Mouse (Mus musculus) forebrain, postnatal 0 days (tissue): ENCODE results near the gene Fam163b. TPM values are rescaled to one million over a fixed set of nuclear protein-coding genes. Genes with fewer than 3 reads are reported as not detected.
A peak's percentile ranks its signal among the peaks of the same experiment; 100 is the strongest.

Source experiments
- ATAC-seq: fragments of 200-750 bp; cut with Nextera tagmentation; 2 replicates; pipeline ENCODE4 v1.8.0; 2017; ENCODE audit warnings: mild to moderate bottlenecking, moderate library complexity
- DNase-seq: peaks from one replicate; pipeline ENCODE4 v3.0.0-alpha.2; 2015
- H3K27ac ChIP-seq: fragments of 300-500 bp; sonication (generic); 2 replicates; pipeline ENCODE4 v1.5.1; 2014; ENCODE audit warnings: low read depth, mild to moderate bottlenecking, antibody characterized with exemption, low read length, moderate library complexity, mixed read lengths
- H3K27me3 ChIP-seq: fragments of 300-500 bp; sonication (generic); 2 replicates; pipeline ENCODE4 v1.6.1; 2014; ENCODE audit warnings: mild to moderate bottlenecking, low read length, mixed read lengths; ENCODE audit not compliant: insufficient read depth
- H3K36me3 ChIP-seq: fragments of 300-500 bp; sonication (generic); 2 replicates; pipeline ENCODE4 v1.6.1; 2014; ENCODE audit warnings: mild to moderate bottlenecking, moderate library complexity; ENCODE audit not compliant: insufficient read depth
- H3K4me1 ChIP-seq: fragments of 300-500 bp; sonication (generic); 2 replicates; pipeline ENCODE4 v1.6.1; 2014; ENCODE audit warnings: antibody characterized with exemption; ENCODE audit not compliant: insufficient read depth
- H3K4me2 ChIP-seq: fragments of 300-500 bp; sonication (generic); 2 replicates; pipeline ENCODE4 v1.6.1; 2014; ENCODE audit warnings: low read depth, mild to moderate bottlenecking, moderate library complexity
- H3K4me3 ChIP-seq: fragments of 300-500 bp; sonication (generic); 2 replicates; pipeline ENCODE4 v1.5.1; 2014; ENCODE audit warnings: low read depth, low read length, mixed read lengths
- H3K9ac ChIP-seq: fragments of 300-500 bp; sonication (generic); 2 replicates; pipeline ENCODE4 v1.6.1; 2014; ENCODE audit warnings: mild to moderate bottlenecking
- H3K9me3 ChIP-seq: fragments of 300-500 bp; sonication (generic); 2 replicates; pipeline ENCODE4 v1.6.1; 2016; ENCODE audit warnings: low read length
- CTCF ChIP-seq: sonication (generic); IDR thresholded peaks from 2 replicates; pipeline ENCODE4 v1.5.1; 2016; ENCODE audit warnings: antibody characterized with exemption, control low read depth, low read depth
- WGBS: fragments of 180-500 bp; shearing (Covaris S2); extraction: QIAGEN DNeasy Blood & Tissue Kit; methylation state at CpG from one replicate; pipeline ENCODE4 v1.1.7; 2014; 5-methylcytosine and 5-hydroxymethylcytosine counted together
- polyA plus RNA-seq: library from polyadenylated mRNA; unstranded; fragments of >200 nt; fragmentation: Nextera tagmentation; extraction: Ambion mirVana; gene quantifications from 2 replicates; pipeline ENCODE4 v1.2.1, GENCODE M21; 2015
- total RNA-seq: library from RNA; depleted of rRNA; stranded (reverse); fragments of >200 nt; gene quantifications from 2 replicates; pipeline ENCODE4 v1.2.3, GENCODE M21; 2014; rRNA removed

Gene Fam163b
- total and polyA plus RNA-seq, 2 experiments from 2014 or later = 7.8 to 23.9 TPM

DNA sequence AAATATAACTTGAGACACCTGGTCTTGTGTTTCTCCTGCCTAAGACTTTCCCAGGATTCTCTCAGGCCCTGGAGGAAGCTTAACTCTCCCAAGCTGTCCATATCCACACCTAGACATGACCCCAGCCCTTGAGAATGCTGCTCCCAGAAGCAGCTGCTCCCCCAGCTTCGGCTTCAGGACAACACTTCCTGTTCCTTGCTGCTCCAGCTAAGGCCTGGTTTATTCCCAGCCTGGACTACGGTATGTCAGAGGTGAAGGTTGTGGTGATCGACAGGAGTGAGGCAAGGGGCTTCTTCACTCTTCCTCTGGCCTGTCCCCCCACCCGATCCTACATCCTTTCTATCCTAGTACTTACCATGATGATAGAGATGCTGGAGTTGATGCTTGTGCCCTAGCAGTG is 68.9 kb downstream of the Fam163b start:
- no peak for TF ChIP-seq CTCF
- Histone ChIP-seq H3K27ac (no peak overlapping the region), H3K4me2 (no peak overlapping the region), H3K9me3 (no peaks in the 10 kb centered on the region), H3K36me3 (no peaks in the 10 kb centered on the region), H3K4me3 (no peak overlapping the region), H3K9ac (no peak overlapping the region), H3K4me1 (no peaks in the 10 kb centered on the region; the same call in 1 of the 2 replicates), H3K27me3 (no peaks in the 10 kb centered on the region)
- no peak for DNase-seq
- ATAC-seq = no peak
- WGBS = 81% methylated on average over 4 of the region's 4 CpGs

DNA sequence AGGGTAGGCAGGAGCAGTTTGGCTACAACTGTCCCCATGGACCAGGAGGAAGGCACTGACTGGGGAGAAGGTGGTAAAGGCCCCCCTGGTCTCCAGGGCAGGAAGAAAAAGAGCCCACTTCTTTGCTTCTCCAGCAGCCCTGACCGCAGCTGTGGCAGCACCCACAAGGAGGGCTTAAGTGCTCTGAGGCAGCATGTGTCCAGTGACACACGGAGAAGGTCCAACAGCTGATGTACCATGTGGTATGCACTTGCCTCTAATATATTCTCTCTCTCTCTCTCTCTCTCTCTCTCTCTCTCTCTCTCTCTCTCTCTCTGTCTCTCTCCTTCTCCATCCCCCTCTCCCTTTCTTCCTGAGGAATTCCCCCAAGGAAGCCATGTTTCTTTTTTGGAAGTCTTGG is 70.3 kb downstream of the Fam163b start, which contains the start of gene Mymk:
Gene Mymk, minus strand, starts transcription at position 202 of the 400 bp plus-strand sequence.
- H3K4me3 ChIP-seq = no peak within 1 kb of the TSS
- H3K9ac ChIP-seq = no peak within 1 kb of the TSS
- H3K27me3 ChIP-seq = no peaks in the 10 kb centered on the region
- ATAC-seq = no peak
- no peak for DNase-seq
- H3K27ac ChIP-seq = peak within 1 kb of the TSS; percentile 50; the same call in 1 of the 2 replicates
- H3K36me3 ChIP-seq = no peaks in the 10 kb centered on the region
- no peaks in the 10 kb centered on the region; the same call in 1 of the 2 replicates for H3K4me1 ChIP-seq
- no peaks in the 10 kb centered on the region for H3K9me3 ChIP-seq
- 87% methylated on average over 2 of the region's 2 CpGs for WGBS
- no peak within 1 kb of the TSS for H3K4me2 ChIP-seq
- no peak for TF ChIP-seq CTCF

DNA sequence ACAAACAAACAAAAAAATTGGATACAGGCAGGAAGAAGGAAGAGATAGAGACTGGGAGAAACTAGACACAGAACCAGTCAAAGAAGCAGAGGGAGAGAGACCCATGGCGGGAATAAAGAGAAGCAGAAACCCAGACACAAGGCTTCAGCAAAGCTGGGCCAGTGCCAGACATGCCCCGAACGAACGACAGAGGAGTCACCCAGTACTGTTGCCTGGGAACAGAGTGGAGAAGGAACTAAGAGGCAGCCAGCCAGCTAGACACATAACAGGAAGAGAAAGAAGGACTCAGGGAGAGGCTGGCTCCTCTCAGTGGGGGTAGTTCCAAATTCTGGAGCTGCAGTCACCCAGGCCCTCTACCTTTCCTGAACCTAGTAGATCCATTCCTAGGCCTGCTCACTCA is 71.2 kb downstream of the Fam163b start:
- no peak overlapping the region for H3K9ac ChIP-seq
- no peaks in the 10 kb centered on the region for H3K36me3 ChIP-seq
- no peak for TF ChIP-seq CTCF
- H3K4me2 ChIP-seq = no peak overlapping the region
- ATAC-seq (peak; percentile 92), DNase-seq (peak; percentile 88)
- no peaks in the 10 kb centered on the region for H3K9me3 ChIP-seq
- H3K27me3 ChIP-seq = no peaks in the 10 kb centered on the region
- WGBS = 9% methylated on average over 4 of the region's 4 CpGs
- H3K4me1 ChIP-seq = no peaks in the 10 kb centered on the region; the same call in 1 of the 2 replicates
- H3K4me3 ChIP-seq = no peak overlapping the region
- H3K27ac ChIP-seq = peak overlapping the region; percentile 50; the same call in 1 of the 2 replicates

GRCm38 (mm10) chr2:27070247-27070813 is 72.0 kb downstream of the Fam163b start:
- WGBS = 78% methylated on average over 2 of the region's 2 CpGs
- Histone ChIP-seq H3K4me3 (no peak overlapping the region), H3K9me3 (no peaks in the 10 kb centered on the region), H3K4me1 (no peaks in the 10 kb centered on the region; the same call in 1 of the 2 replicates), H3K27me3 (no peaks in the 10 kb centered on the region), H3K36me3 (no peaks in the 10 kb centered on the region), H3K4me2 (no peak overlapping the region), H3K9ac (no peak overlapping the region), H3K27ac (no peak overlapping the region)
- no peak for TF ChIP-seq CTCF
- DNase-seq = no peak
- ATAC-seq = no peak

DNA sequence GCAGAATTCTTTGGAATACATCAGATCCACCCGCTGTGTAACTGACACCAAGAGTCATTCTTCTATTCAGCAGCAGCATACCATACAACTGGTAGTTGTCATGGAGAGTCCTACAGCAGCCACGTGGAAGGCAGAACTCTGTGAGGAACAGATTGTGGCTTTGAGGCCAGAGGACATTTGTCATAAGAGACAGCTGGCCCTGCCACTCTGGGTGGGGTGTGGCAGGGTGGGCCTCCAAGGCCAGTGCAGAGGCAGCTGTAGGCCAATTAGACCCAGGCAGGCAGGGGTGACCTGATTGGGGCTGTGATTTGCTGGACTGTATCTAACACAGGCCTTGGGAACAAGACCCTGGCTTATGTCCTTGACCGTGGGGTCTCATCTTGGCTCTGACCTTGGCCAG is 72.6 kb downstream of the Fam163b start:
- no peak for DNase-seq
- Histone ChIP-seq H3K9ac (no peak overlapping the region), H3K4me3 (no peak overlapping the region), H3K36me3 (no peaks in the 10 kb centered on the region), H3K27me3 (no peaks in the 10 kb centered on the region), H3K4me1 (no peaks in the 10 kb centered on the region; the same call in 1 of the 2 replicates), H3K9me3 (no peaks in the 10 kb centered on the region), H3K4me2 (no peak overlapping the region), H3K27ac (no peak overlapping the region)
- no peak for TF ChIP-seq CTCF
- WGBS = 61% methylated on average over 3 of the region's 3 CpGs
- ATAC-seq = 0 out of 2 replicates have a peak, but pooled peaks have one; percentile 26

DNA sequence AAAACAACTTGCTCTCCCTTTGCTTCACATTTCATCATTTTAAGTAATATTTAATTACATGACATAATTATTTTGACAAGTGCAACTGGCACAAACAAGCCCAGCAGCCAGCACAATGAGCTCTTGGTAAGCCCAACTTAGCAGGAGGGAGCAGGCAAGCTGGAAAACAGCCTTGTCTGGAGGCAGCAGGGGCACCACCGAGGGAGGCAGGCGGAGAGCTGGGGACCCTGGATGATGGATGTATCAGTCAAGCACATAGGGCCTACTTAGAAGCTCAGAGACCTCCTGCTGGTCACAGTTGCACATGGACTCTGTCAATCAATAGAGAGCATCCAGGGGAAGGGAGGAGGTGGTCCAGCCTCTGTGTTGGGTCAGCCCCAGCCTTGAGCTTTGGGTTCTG is 74.3 kb downstream of the Fam163b start:
- no peak overlapping the region for H3K27ac ChIP-seq
- H3K9me3 ChIP-seq = no peaks in the 10 kb centered on the region
- H3K9ac ChIP-seq = no peak overlapping the region
- H3K4me2 ChIP-seq = no peak overlapping the region
- H3K4me1 ChIP-seq = no peaks in the 10 kb centered on the region; the same call in 1 of the 2 replicates
- H3K36me3 ChIP-seq = no peaks in the 10 kb centered on the region
- no peak for ATAC-seq
- 39% methylated on average over 2 of the region's 2 CpGs for WGBS
- TF ChIP-seq CTCF = no peak
- no peak for DNase-seq
- no peaks in the 10 kb centered on the region for H3K27me3 ChIP-seq
- H3K4me3 ChIP-seq = no peak overlapping the region

GRCm38 (mm10) chr2:27067124-27067523 is 75.2 kb downstream of the Fam163b start:
- H3K4me2 ChIP-seq = no peak overlapping the region
- ATAC-seq (no peak), DNase-seq (no peak)
- no peaks in the 10 kb centered on the region; the same call in 1 of the 2 replicates for H3K4me1 ChIP-seq
- H3K36me3 ChIP-seq = no peaks in the 10 kb centered on the region
- H3K27ac ChIP-seq = no peak overlapping the region
- no peak overlapping the region for H3K9ac ChIP-seq
- no peak for TF ChIP-seq CTCF
- no peaks in the 10 kb centered on the region for H3K27me3 ChIP-seq
- no peak overlapping the region for H3K4me3 ChIP-seq
- WGBS = 72% methylated on average over 2 of the region's 2 CpGs
- H3K9me3 ChIP-seq = no peaks in the 10 kb centered on the region

Other genes with a start within 250 kb of the Fam163b start
- 25.9 and 33.6 TPM in 2 replicates for gene Surf6, start 239.6 kb downstream of the Fam163b start, total RNA-seq
- gene Surf6, start 239.6 kb downstream of the Fam163b start, polyA plus RNA-seq = 18.9 and 22.2 TPM in 2 replicates
- 110 and 116 TPM in 2 replicates for gene Med22, start 231.8 kb downstream of the Fam163b start, total RNA-seq
- gene Med22, start 231.8 kb downstream of the Fam163b start, polyA plus RNA-seq = 163 and 180 TPM in 2 replicates
- 1,164 and 1,963 TPM in 2 replicates for gene Rpl7a, start 231.7 kb downstream of the Fam163b start, total RNA-seq
- 522 and 611 TPM in 2 replicates for gene Rpl7a, start 231.7 kb downstream of the Fam163b start, polyA plus RNA-seq
- 31.0 and 36.9 TPM in 2 replicates for gene Surf2, start 226.1 kb downstream of the Fam163b start, total RNA-seq
- gene Surf2, start 226.1 kb downstream of the Fam163b start, polyA plus RNA-seq = 52.1 and 55.1 TPM in 2 replicates
- gene Surf1, start 226.0 kb downstream of the Fam163b start, total RNA-seq = 72.3 and 80.8 TPM in 2 replicates
- 106 and 112 TPM in 2 replicates for gene Surf1, start 226.0 kb downstream of the Fam163b start, polyA plus RNA-seq
- gene Surf4, start 208.6 kb downstream of the Fam163b start, total RNA-seq = 96.5 and 105 TPM in 2 replicates
- gene Surf4, start 208.6 kb downstream of the Fam163b start, polyA plus RNA-seq = 98.6 and 103 TPM in 2 replicates
- gene Stkld1, start 208.4 kb downstream of the Fam163b start, total RNA-seq = not detected in 2 replicates
- gene Stkld1, start 208.4 kb downstream of the Fam163b start, polyA plus RNA-seq = 0.09 and 0.33 TPM in 2 replicates
- gene Rexo4, start 178.1 kb downstream of the Fam163b start, total RNA-seq = 42.2 and 48.3 TPM in 2 replicates
- gene Rexo4, start 178.1 kb downstream of the Fam163b start, polyA plus RNA-seq = 23.9 and 25.5 TPM in 2 replicates
- not detected in 2 replicates for gene Adamts13, start 169.1 kb downstream of the Fam163b start, total RNA-seq
- 0.79 and 0.93 TPM in 2 replicates for gene Adamts13, start 169.1 kb downstream of the Fam163b start, polyA plus RNA-seq
- 42.7 and 48.5 TPM in 2 replicates for gene Cacfd1, start 132.6 kb downstream of the Fam163b start, total RNA-seq
- gene Cacfd1, start 132.6 kb downstream of the Fam163b start, polyA plus RNA-seq = 69.6 and 96.3 TPM in 2 replicates
- gene Slc2a6, start 114.5 kb downstream of the Fam163b start, total RNA-seq = 16.2 and 16.4 TPM in 2 replicates
- gene Slc2a6, start 114.5 kb downstream of the Fam163b start, polyA plus RNA-seq = 9.6 and 10.5 TPM in 2 replicates
- gene Mymk, start 70.3 kb downstream of the Fam163b start, total RNA-seq = not detected in 2 replicates
- gene Mymk, start 70.3 kb downstream of the Fam163b start, polyA plus RNA-seq = 0.12 and 0.15 TPM in 2 replicates
- gene Adamtsl2, start 63.1 kb downstream of the Fam163b start, total RNA-seq = 24.5 and 32.9 TPM in 2 replicates
- gene Adamtsl2, start 63.1 kb downstream of the Fam163b start, polyA plus RNA-seq = 12.7 and 14.8 TPM in 2 replicates
- gene Dbh, start 22.7 kb upstream of the Fam163b start, total RNA-seq = 0.05 and 0.15 TPM in 2 replicates
- gene Dbh, start 22.7 kb upstream of the Fam163b start, polyA plus RNA-seq = 0.09 and 0.15 TPM in 2 replicates
- gene Sardh, start 105.8 kb upstream of the Fam163b start, total RNA-seq = 7.2 and 7.5 TPM in 2 replicates
- 5.7 and 6.2 TPM in 2 replicates for gene Sardh, start 105.8 kb upstream of the Fam163b start, polyA plus RNA-seq